Mouse (Mus musculus) midbrain, embryonic 10.5 days (tissue): ENCODE measurements around the gene Susd6. TPM values are rescaled to one million over a fixed set of nuclear protein-coding genes. Genes with fewer than 3 reads are reported as not detected.

ENCODE experiments used
- DNase-seq: peaks from one replicate; pipeline ENCODE4 v3.0.0-alpha.2; 2017; ENCODE audit warnings: low spot score
- H3K27ac ChIP-seq: fragments of 300-500 bp; sonication (generic); replicated peaks from 2 replicates; pipeline ENCODE4 v1.5.1; 2016; ENCODE audit warnings: mild to moderate bottlenecking
- H3K27me3 ChIP-seq: fragments of 300-500 bp; sonication (generic); 2 replicates; pipeline ENCODE4 v1.6.1; 2016; ENCODE audit warnings: low read depth, mild to moderate bottlenecking; ENCODE audit not compliant: poor library complexity, severe bottlenecking
- H3K36me3 ChIP-seq: fragments of 300-500 bp; sonication (generic); 2 replicates; pipeline ENCODE4 v1.6.1; 2016; ENCODE audit warnings: mild to moderate bottlenecking, moderate library complexity
- H3K4me1 ChIP-seq: fragments of 300-500 bp; sonication (generic); 2 replicates; pipeline ENCODE4 v1.6.1; 2016
- H3K4me3 ChIP-seq: fragments of 300-500 bp; sonication (generic); 2 replicates; pipeline ENCODE4 v1.5.1; 2016; ENCODE audit warnings: mild to moderate bottlenecking, moderate library complexity
- H3K9me3 ChIP-seq: fragments of 300-500 bp; sonication (generic); replicated peaks from 2 replicates; pipeline ENCODE4 v1.6.1; 2016; ENCODE audit warnings: mild to moderate bottlenecking
- WGBS: fragments of 180-500 bp; shearing (Covaris S2); methylation state at CpG from one replicate; pipeline ENCODE4 v1.1.7; 2016; 5-methylcytosine and 5-hydroxymethylcytosine counted together
- polyA plus RNA-seq: library from polyadenylated mRNA; unstranded; fragments of >200 nt; fragmentation: Nextera tagmentation; extraction: Ambion mirVana; gene quantifications from 2 replicates; pipeline ENCODE4 v1.2.1, GENCODE M21; 2016

Susd6 gene
- polyA plus RNA-seq, 1 experiment from 2014 or later, result 13.9 TPM

GRCm38 (mm10) chr12:80878653-80879052 is 88.3 kb downstream of the Susd6 start:
- Histone ChIP-seq H3K36me3 (peaks cover 67% of the 10 kb centered on the region), H3K27ac (no peak overlapping the region), H3K4me3 (no peak overlapping the region), H3K27me3 (no peaks in the 10 kb centered on the region), H3K9me3 (no peaks in the 10 kb centered on the region), H3K4me1 (no peaks in the 10 kb centered on the region)
- DNase-seq, result no peak
- 82% methylated on average over 3 of the region's 3 CpGs for WGBS

DNA sequence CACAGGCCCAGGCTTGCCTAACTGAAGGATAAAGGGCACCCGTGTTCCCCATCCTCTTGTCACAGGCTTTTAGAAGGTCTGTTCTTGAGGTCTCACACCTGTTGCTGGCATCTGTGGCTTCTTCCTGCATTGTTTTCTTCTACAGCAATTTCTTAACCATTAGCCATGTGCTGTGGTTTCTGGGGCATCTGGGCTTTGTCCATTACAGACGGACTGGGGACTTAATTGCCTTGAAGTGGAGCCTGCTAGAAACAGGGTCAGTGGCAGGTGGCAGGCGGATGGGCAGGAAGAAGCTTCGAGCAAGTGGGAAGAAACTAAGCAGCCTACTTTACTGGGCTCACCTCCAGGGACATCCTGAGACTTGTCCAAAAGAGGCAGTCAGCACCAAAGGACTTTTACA is 89.0 kb downstream of the Susd6 start:
- 87% methylated on average over 4 of the region's 4 CpGs for WGBS
- H3K4me1 ChIP-seq, result no peaks in the 10 kb centered on the region
- H3K4me3 ChIP-seq, result no peak overlapping the region
- no peaks in the 10 kb centered on the region for H3K27me3 ChIP-seq
- H3K27ac ChIP-seq, result no peak overlapping the region
- H3K36me3 ChIP-seq, result peaks cover 61% of the 10 kb centered on the region
- H3K9me3 ChIP-seq, result no peaks in the 10 kb centered on the region
- DNase-seq, result no peak

DNA sequence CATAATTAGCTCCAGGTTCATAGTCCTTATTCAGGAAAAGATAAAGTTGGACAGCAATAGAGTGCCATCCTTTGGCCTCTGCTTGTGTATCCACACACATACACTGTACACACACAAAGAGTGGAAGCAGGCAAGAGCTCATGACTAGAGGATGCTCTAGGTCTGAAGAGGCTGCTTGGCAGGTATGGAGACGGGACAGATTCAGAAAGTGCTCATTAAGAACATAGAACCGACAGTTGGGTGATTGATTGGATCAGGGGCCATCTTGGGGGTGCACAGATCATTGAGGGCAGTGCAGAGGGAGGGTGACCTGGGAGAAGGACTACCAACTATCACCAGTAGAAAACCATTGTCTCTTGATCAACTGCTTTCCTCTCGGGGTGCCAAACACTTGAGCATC is 90.8 kb downstream of the Susd6 start:
- no peaks in the 10 kb centered on the region for H3K27me3 ChIP-seq
- H3K27ac ChIP-seq, result no peak overlapping the region
- no peak for DNase-seq
- H3K4me1 ChIP-seq, result peaks cover 11% of the 10 kb centered on the region
- peaks cover 43% of the 10 kb centered on the region for H3K36me3 ChIP-seq
- H3K4me3 ChIP-seq, result no peak overlapping the region
- no peaks in the 10 kb centered on the region for H3K9me3 ChIP-seq
- 95% methylated on average over 3 of the region's 3 CpGs for WGBS

- Histone ChIP-seq H3K27me3 (no peaks in the 10 kb centered on the region), H3K27ac (no peak overlapping the region), H3K36me3 (peaks cover 25% of the 10 kb centered on the region), H3K4me3 (no peak overlapping the region), H3K9me3 (no peaks in the 10 kb centered on the region), H3K4me1 (peaks cover 11% of the 10 kb centered on the region)
- DNase-seq, result no peak
- 88% methylated on average over 3 of the region's 3 CpGs for WGBS
Measured at GRCm38 (mm10) chr12:80883278-80883677, 93.0 kb downstream of the Susd6 start.

DNA sequence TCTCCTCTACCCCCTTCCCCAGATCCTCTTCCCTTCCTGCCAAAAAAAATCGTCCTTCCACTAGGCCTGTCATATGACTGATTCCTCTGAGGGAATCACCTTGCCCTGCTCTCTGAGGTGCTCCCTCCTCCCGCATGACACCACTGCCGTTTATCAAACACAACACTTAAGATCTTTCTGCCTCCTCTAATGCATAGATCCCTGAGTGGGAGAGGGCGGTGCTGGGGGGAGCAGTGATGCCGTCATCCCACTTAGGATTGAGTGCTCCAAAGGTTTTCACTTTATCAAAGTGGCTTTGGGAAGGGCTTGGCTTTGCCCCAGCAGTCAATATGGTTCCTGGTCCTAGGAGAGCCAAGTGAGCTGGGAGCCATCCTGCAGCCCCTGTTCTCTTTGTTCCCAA is 93.6 kb downstream of the Susd6 start:
- 80% methylated on average over 5 of the region's 5 CpGs for WGBS
- H3K27ac ChIP-seq, result no peak overlapping the region
- H3K4me1 ChIP-seq, result peaks cover 11% of the 10 kb centered on the region
- peaks cover 20% of the 10 kb centered on the region; the same call in 1 of the 2 replicates for H3K36me3 ChIP-seq
- DNase-seq, result no peak
- no peaks in the 10 kb centered on the region for H3K9me3 ChIP-seq
- no peak overlapping the region for H3K4me3 ChIP-seq
- H3K27me3 ChIP-seq, result no peaks in the 10 kb centered on the region

DNA sequence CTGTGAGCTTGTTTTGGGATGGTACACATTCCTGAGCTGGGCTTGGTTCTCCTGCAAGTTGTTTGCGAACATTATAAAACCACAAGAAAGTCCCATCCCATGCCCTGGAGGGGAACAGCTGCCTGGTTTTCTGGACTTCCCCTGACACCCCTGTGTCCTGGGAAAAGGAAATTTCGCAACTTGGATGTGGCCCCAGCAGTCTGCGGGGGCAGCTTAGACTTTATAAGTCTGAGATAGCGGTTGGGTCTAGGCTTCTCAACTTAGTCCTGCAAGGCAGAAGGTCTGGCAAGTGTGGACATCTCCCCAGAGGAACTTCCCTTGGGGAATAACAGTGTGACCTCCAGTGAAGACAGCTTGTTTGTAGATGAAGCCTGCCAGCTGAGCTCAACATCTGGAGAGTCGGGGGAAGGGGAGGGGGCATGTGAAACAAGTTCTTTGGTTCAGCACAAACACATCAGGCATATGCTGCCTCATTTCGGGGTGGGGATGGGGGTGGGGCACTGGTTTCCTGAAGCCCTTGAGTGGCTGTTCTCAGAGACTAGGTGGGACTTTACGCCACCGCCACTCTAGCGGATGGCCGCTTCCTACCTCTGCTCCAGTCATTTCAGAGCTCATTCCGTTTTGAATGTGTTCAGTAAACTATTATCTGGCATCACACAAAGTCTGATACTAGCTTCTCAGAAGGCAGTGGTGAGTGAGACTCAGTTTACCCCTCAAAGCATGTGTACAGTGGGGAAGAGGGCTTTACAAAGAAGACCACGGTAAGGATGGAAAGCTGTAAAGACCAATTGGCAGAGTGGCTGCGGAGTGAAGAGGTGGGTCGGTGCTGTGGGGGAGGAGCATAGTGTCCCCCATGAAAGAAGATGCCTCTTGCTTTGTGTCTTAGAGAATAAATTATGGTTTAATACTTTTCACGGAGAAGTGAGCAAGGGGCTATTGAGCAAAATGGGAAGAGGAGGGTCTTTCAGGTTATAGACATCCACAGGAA is 95.3 kb downstream of the Susd6 start:
- H3K27ac ChIP-seq, result no peak overlapping the region
- no peak overlapping the region for H3K4me3 ChIP-seq
- H3K4me1 ChIP-seq, result peaks cover 11% of the 10 kb centered on the region
- 0 out of 2 replicates have a peak, but pooled peaks cover 6% of the 10 kb centered on the region for H3K9me3 ChIP-seq
- no peaks in the 10 kb centered on the region for H3K27me3 ChIP-seq
- no peak for DNase-seq
- WGBS, result 60% methylated on average over 15 of the region's 15 CpGs
- H3K36me3 ChIP-seq, result peaks cover 6% of the 10 kb centered on the region; the same call in 1 of the 2 replicates

DNA sequence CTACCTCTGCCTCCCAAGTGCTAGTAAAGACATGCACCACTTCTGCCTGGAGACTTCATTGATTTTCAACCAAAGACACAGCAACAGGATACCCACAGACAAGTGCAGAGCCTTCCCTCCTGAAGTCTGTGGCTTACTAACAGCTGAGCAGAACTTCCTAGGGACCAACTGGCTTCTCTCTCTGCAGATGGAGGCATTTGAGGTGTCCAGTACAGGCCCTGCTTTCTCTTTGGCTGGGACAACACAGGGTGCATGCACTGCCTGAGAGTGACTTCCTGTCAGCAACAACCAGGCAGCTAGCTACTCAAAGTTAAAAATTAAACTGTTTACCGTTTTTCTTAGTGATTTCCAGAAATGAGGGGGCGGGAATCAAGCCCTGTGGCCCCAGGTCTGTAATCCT is 96.7 kb downstream of the Susd6 start:
- Histone ChIP-seq H3K9me3 (0 out of 2 replicates have a peak, but pooled peaks cover 6% of the 10 kb centered on the region), H3K27me3 (no peaks in the 10 kb centered on the region), H3K4me3 (no peak overlapping the region), H3K4me1 (peaks cover 11% of the 10 kb centered on the region), H3K36me3 (no peaks in the 10 kb centered on the region), H3K27ac (no peak overlapping the region)
- DNase-seq, result no peak
- WGBS, result 82% methylated on average over 2 of the region's 2 CpGs

GRCm38 (mm10) chr12:80889331-80889730 is 99.0 kb downstream of the Susd6 start:
- WGBS, result 96% methylated on average over 3 of the region's 3 CpGs
- Histone ChIP-seq H3K4me1 (peaks cover 18% of the 10 kb centered on the region), H3K27ac (no peak overlapping the region), H3K36me3 (no peaks in the 10 kb centered on the region), H3K4me3 (no peak overlapping the region), H3K27me3 (no peaks in the 10 kb centered on the region), H3K9me3 (0 out of 2 replicates have a peak, but pooled peaks cover 6% of the 10 kb centered on the region)
- no peak for DNase-seq

- WGBS, result 92% methylated on average over 2 of the region's 2 CpGs
- no peak for DNase-seq
- H3K9me3 ChIP-seq, result 0 out of 2 replicates have a peak, but pooled peaks cover 6% of the 10 kb centered on the region
Measured at GRCm38 (mm10) chr12:80891074-80891473, 100.8 kb downstream of the Susd6 start.

GRCm38 (mm10) chr12:80893720-80894494 is 103.6 kb downstream of the Susd6 start:
- Histone ChIP-seq H3K9me3 (0 out of 2 replicates have a peak, but pooled peaks cover 6% of the 10 kb centered on the region), H3K36me3 (no peaks in the 10 kb centered on the region), H3K27me3 (no peaks in the 10 kb centered on the region), H3K4me1 (peaks cover 16% of the 10 kb centered on the region), H3K27ac (no peak overlapping the region), H3K4me3 (no peak overlapping the region)
- DNase-seq, result no peak
- 92% methylated on average over 18 of the region's 18 CpGs for WGBS

More at GRCm38 (mm10) chr12:80891074-80891473, 100.8 kb downstream of the Susd6 start:
- H3K27ac ChIP-seq, result no peak overlapping the region
- H3K4me1 ChIP-seq, result peaks cover 16% of the 10 kb centered on the region
- no peaks in the 10 kb centered on the region for H3K36me3 ChIP-seq
- H3K27me3 ChIP-seq, result no peaks in the 10 kb centered on the region
- no peak overlapping the region for H3K4me3 ChIP-seq

DNA sequence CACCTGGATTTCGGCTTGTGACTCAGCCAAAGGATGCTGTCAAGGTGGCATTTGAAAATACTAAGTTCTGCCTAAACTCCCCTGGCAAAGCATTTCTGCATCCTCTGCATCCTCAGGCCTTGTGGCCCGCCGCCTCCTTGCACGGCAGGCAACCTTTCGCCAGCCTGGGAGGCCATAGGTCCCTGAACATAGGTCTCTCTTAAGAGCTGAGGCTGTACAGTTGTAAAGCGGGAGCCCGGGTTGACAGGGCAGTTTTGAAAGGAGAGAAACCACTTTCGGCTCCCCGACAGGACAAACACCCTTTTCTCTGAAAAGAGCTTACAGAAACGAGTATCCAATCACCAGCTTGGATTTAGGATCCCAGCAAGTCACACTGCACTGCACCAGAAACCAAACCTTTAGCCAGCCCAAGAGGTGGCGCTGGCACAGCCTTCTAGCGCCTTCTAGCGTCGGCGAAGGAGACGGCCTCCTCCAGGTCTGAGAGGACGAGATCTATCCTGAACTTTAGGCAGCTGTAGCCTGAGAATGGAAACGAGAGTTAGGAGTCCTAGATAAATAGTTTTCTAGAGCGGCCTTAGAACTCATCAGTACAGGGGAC is 104.8 kb downstream of the Susd6 start:
- peak overlapping the region; percentile 44 for H3K4me3 ChIP-seq
- WGBS, result 9% methylated on average over 19 of the region's 19 CpGs
- H3K4me1 ChIP-seq, result peaks cover 16% of the 10 kb centered on the region
- H3K27ac ChIP-seq, result peak overlapping the region; percentile 78
- no peaks in the 10 kb centered on the region for H3K36me3 ChIP-seq
- DNase-seq, result peak; percentile 83
- no peaks in the 10 kb centered on the region for H3K27me3 ChIP-seq
- no peaks in the 10 kb centered on the region for H3K9me3 ChIP-seq

DNA sequence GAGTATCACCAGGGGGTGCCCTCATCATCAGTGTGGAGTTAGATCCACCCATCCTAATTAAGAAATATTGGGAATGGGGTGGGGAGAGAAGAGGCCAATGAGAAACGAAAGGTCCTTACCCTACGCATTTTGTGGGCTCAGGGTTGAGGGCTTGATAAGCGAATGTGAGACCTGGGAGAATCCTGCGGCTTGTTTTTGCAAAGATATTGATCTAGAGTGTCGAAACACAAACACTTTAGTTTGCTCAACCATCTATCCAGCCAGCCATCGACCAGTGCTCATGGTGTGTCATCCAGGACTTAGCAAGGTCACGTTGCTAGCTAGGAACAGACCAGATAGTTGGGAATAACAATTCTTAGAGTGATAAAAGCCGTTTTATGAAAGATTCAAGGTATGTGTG is 119.3 kb downstream of the Susd6 start:
- Histone ChIP-seq H3K4me3 (no peak overlapping the region), H3K27me3 (no peaks in the 10 kb centered on the region), H3K36me3 (no peaks in the 10 kb centered on the region), H3K9me3 (no peaks in the 10 kb centered on the region), H3K27ac (no peak overlapping the region), H3K4me1 (no peaks in the 10 kb centered on the region)
- no peak for DNase-seq
- WGBS, result 88% methylated on average over 8 of the region's 8 CpGs
